Mouse (Mus musculus) kidney, embryonic 14.5 days (tissue): ENCODE data around the gene Olfr1280. TPM values are rescaled to one million over a fixed set of nuclear protein-coding genes. Genes with fewer than 3 reads are reported as not detected.

Source experiments
- ATAC-seq: fragments of 200-750 bp; cut with Nextera tagmentation; 2 replicates; pipeline ENCODE4 v1.8.0; 2017; ENCODE audit warnings: moderate number of reproducible peaks, mild to moderate bottlenecking, moderate TSS enrichment, moderate library complexity; ENCODE audit not compliant: low FRiP score, low TSS enrichment
- H3K27ac ChIP-seq: fragments of 300-500 bp; sonication (generic); 2 replicates; pipeline ENCODE4 v1.5.1; 2014; ENCODE audit warnings: low read depth, mild to moderate bottlenecking, low read length, moderate library complexity, mixed read lengths
- H3K27me3 ChIP-seq: fragments of 300-500 bp; sonication (generic); 2 replicates; pipeline ENCODE4 v1.6.1; 2014; ENCODE audit warnings: mild to moderate bottlenecking, low read length; ENCODE audit not compliant: control insufficient read depth, insufficient read depth
- H3K36me3 ChIP-seq: fragments of 300-500 bp; sonication (generic); 2 replicates; pipeline ENCODE4 v1.6.1; 2014; ENCODE audit warnings: low read length, mixed read lengths; ENCODE audit not compliant: control insufficient read depth, insufficient read depth
- H3K4me1 ChIP-seq: fragments of 300-500 bp; sonication (generic); 2 replicates; pipeline ENCODE4 v1.6.1; 2014; ENCODE audit warnings: low read length, mixed read lengths; ENCODE audit not compliant: control insufficient read depth, insufficient read depth
- H3K4me2 ChIP-seq: fragments of 300-500 bp; sonication (generic); replicated peaks from 2 replicates; pipeline ENCODE4 v1.6.1; 2014; ENCODE audit warnings: low read depth, mild to moderate bottlenecking, low read length
- H3K4me3 ChIP-seq: fragments of 300-500 bp; sonication (generic); 2 replicates; pipeline ENCODE4 v1.5.1; 2014; ENCODE audit warnings: mild to moderate bottlenecking, low read length
- H3K9ac ChIP-seq: fragments of 300-500 bp; sonication (generic); 2 replicates; pipeline ENCODE4 v1.6.1; 2014; ENCODE audit warnings: low read depth, mild to moderate bottlenecking, low read length, moderate library complexity
- H3K9me3 ChIP-seq: fragments of 300-500 bp; sonication (generic); 2 replicates; pipeline ENCODE4 v1.6.1; 2016; ENCODE audit warnings: low read length; ENCODE audit not compliant: control insufficient read depth
- WGBS: fragments of 180-500 bp; shearing (Covaris S2); extraction: QIAGEN DNeasy Blood & Tissue Kit; methylation state at CpG from one replicate; pipeline ENCODE4 v1.1.7; 2014; 5-methylcytosine and 5-hydroxymethylcytosine counted together
- polyA plus RNA-seq: library from polyadenylated mRNA; unstranded; fragments of >200 nt; fragmentation: Nextera tagmentation; extraction: Ambion mirVana; gene quantifications from 2 replicates; pipeline ENCODE4 v1.2.1, GENCODE M21; 2014

The Olfr1280 gene
- polyA plus RNA-seq, 1 experiment from 2014 or later: not detected

- H3K9me3 ChIP-seq: no peaks in the 10 kb centered on the region
- WGBS: 88% methylated on average over 1 of the region's 1 CpGs
- ATAC-seq: no peak
Observed at GRCm38 (mm10) chr2:111375222-111375621, 61.4 kb downstream of the Olfr1280 start, which contains the start of gene Olfr1284. TSS of gene Olfr1284 (plus strand) at chr2:111375522.

More at GRCm38 (mm10) chr2:111375222-111375621, 61.4 kb downstream of the Olfr1280 start, which contains the start of gene Olfr1284:
- no peaks in the 10 kb centered on the region for H3K4me1 ChIP-seq
- H3K4me2 ChIP-seq: no peak within 1 kb of the TSS
- no peak within 1 kb of the TSS for H3K4me3 ChIP-seq
- H3K27me3 ChIP-seq: no peaks in the 10 kb centered on the region
- H3K36me3 ChIP-seq: no peaks in the 10 kb centered on the region
- H3K9ac ChIP-seq: no peak within 1 kb of the TSS
- no peak within 1 kb of the TSS for H3K27ac ChIP-seq

Other genes with a start within 250 kb of the Olfr1280 start
- not detected in 2 replicates for gene Gm13941, start 208.0 kb upstream of the Olfr1280 start, polyA plus RNA-seq
- gene Gm15130, start 161.1 kb upstream of the Olfr1280 start, polyA plus RNA-seq: not detected in 2 replicates
- not detected in 2 replicates for gene 4930430A15Rik, start 84.4 kb upstream of the Olfr1280 start, polyA plus RNA-seq
- gene Olfr1275, start 78.7 kb upstream of the Olfr1280 start, polyA plus RNA-seq: not detected in 2 replicates
- not detected in 2 replicates for gene Olfr1276, start 59.5 kb upstream of the Olfr1280 start, polyA plus RNA-seq
- not detected in 2 replicates for gene Olfr1277, start 39.9 kb upstream of the Olfr1280 start, polyA plus RNA-seq
- not detected in 2 replicates for gene Olfr1278, start 23.9 kb upstream of the Olfr1280 start, polyA plus RNA-seq
- gene Olfr1279, start 13.4 kb upstream of the Olfr1280 start, polyA plus RNA-seq: not detected in 2 replicates
- gene Olfr1281, start 12.5 kb downstream of the Olfr1280 start, polyA plus RNA-seq: not detected in 2 replicates
- gene Olfr1282, start 22.1 kb downstream of the Olfr1280 start, polyA plus RNA-seq: not detected in 2 replicates
- not detected in 2 replicates for gene Olfr1283, start 52.8 kb downstream of the Olfr1280 start, polyA plus RNA-seq
- gene Olfr1284, start 61.5 kb downstream of the Olfr1280 start, polyA plus RNA-seq: not detected in 2 replicates
- gene Olfr1286, start 109.1 kb downstream of the Olfr1280 start, polyA plus RNA-seq: not detected in 2 replicates
- gene Olfr1287, start 135.1 kb downstream of the Olfr1280 start, polyA plus RNA-seq: not detected in 2 replicates
- not detected in 2 replicates for gene Olfr1288, start 160.1 kb downstream of the Olfr1280 start, polyA plus RNA-seq
- gene Olfr1289, start 166.8 kb downstream of the Olfr1280 start, polyA plus RNA-seq: not detected in 2 replicates
- not detected in 2 replicates for gene Olfr1290, start 179.8 kb downstream of the Olfr1280 start, polyA plus RNA-seq
- gene Olfr1291-ps1, start 183.2 kb downstream of the Olfr1280 start, polyA plus RNA-seq: not detected in 2 replicates
- gene Olfr1293-ps, start 211.2 kb downstream of the Olfr1280 start, polyA plus RNA-seq: not detected in 2 replicates
- gene Olfr1294, start 226.3 kb downstream of the Olfr1280 start, polyA plus RNA-seq: not detected in 2 replicates